Mouse (Mus musculus) testis, postnatal 14 days (tissue): ENCODE measurements around the gene Cct3.
"Not testable (repeated sequence)": the region's sequence is repeated elsewhere in the genome, so short reads cannot be mapped to it uniquely, and the experiment has no call there.

Experiments used
- DNase-seq: peaks from one replicate; pipeline ENCODE4 v3.0.0; 2021; ENCODE audit warnings: low spot score

The Cct3 gene

DNA sequence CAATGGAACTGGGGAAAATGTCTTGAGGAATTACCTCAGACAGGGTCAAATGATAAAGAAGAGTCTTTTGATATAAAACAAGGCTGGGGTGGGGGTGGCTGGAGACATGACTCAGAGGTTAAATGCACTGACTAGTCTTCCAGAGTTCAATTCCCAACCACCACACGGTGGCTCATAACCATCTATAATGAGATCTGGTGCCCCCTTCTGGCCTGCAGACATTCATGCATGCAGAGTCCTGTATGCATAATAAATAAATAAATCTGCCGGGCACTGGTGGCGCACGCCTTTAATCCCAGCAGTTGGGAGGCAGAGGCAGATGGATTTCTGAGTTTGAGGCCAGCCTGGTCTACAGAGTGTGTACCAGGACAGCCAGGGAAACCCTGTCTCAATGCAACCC, 4.9 kb upstream of the Cct3 start:
- DNase-seq = no peak

DNA sequence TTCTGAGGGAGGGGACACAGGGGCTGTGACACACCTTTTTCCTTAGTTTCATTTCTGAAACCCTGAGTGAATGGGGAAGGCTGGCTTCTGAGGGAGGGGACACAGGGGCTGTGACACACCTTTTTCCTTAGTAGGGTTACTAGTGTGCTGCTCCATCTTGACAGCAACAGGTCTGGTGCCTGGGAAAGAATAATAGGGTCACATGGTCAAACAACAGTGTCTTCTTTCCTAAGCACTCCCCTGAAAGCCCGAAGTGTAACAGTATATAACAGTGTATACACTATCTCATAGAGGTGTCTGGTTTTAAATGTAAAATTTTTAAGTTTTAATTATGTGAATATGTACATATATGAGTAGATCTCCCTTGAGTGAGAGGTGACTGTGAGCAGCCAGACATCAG, 1.6 kb upstream of the Cct3 start:
- not testable (repeated sequence) for DNase-seq

DNA sequence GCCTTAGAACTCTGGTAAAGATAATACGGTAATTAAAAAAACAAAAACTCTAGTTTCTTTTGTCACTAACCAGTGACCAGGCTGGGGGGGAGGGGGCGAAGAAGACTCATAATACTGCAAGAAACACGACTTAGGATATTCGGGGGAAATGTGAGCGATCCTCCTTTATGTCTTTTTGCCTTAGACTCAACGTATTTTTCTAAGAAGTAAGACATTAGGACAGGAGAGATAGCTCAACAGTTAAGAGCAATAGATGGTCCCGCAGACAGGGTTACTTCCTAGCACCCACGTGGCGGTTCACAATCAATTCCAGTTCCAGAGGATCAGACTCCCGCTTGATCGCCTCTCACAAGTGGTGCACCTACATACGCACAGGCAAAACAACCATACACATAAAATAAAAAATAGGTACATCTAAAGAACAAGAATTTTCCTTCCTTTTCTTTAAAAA, 781 bp upstream of the Cct3 start:
- DNase-seq = no peak

DNA sequence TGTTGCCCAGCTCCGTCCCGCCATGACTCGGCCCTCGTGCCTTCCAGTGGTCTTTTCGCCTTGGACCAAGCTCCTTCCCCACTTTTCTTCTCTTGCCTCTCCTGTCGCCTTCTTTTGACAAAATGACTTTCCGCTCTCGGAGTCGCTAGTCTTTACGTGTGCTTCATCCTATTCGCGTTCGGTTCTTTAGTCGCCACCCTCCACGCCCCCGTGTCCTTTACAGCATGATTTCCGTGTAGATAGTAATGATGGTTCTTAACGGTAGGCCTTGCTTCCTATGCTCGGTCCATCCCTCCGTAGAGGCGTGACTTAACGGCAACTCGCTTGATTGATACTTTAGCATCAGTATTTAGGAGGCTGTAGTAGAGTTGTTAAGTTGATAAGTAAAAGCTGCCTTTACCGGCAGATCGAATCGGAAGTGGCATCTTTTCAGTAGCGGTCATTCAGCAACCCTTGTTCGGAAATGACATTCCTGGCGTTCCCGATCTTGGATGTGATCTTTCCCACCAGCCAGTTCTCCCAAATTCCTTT, 470 bp downstream of the Cct3 start:
- no peak for DNase-seq

DNA sequence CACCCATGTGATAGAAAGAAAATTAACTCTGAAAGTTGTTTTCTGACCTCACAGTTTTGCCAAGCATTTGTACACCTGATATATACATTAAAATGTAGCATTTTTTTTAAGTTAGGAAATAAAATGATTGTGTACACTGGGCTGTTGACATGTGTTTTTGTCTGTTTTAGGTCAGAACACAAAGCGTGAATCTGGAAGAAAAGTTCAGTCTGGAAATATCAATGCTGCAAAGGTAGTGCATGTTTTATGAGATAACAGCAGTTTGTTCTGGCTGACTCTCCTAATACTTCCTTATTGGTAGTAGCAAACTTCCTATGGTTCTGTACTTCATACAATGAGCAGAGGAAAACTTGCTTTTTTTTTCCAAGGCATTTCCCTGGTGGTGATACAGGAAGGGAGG, 2.3 kb downstream of the Cct3 start:
- DNase-seq = no peak

DNA sequence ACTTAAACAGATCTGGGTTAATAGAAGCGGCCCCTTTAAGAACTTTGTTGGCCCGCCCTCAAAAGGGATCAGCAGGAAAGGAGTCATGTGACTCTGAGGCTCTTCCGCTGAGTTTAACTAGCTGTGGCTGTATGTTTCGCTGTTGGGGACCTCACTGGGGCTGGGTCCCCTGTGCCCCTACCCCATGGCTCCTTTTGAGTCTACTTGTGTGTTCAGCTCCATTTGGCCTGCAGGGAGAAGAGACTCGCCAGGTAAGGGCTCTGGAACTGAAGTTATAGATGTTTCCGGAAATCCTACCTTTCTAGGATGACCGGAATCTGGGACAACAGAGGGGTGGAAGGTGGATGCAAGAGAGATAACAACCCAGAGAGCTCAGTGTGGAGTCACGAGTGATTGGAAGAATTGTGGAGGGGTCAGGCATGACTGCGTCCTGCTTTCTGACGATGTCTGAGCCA, 28.1 kb downstream of the Cct3 start, which contains the start of gene Glmp:
TSS of gene Glmp (plus strand) at position 73 of the 455 bp plus-strand sequence.
- DNase-seq = peak; percentile 17

DNA sequence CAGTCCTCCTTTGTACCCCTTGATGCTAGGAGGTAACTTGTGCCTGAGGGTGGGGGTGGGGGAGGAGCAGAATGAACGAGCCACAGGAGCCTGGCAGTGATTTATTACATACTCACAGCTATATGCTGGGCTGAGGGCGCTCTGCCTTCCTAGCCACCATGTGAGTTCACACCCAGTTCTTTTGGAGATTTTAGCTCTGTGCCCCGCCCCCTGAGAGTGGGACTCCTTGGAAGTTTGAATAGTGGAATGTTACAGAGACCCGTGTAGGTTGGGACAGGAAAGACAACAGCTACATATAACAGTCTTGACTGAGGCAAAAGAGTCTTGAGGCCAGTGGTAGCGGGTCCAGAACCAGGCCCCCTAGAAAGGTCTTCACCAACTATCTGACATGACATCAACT, 32.0 kb downstream of the Cct3 start:
- no peak for DNase-seq

DNA sequence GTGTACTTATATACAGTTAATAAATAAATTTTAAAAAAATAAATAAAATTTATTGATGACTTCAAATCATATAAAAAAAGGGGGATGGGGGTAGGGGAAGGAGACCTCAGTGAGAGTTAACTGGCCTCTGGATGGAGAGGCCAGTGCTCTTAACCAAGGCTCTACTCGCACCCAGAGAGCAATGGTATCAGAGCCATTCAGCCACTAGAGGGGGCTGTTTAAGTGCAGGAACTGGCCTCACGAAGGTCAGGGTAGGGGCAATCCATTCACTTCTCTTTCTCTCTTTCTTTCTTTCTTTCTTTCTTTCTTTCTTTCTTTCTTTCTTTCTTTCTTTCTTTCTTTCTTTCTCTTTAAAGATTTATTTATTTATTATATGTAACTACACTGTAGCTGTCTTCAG, 34.4 kb downstream of the Cct3 start:
- no peak for DNase-seq

DNA sequence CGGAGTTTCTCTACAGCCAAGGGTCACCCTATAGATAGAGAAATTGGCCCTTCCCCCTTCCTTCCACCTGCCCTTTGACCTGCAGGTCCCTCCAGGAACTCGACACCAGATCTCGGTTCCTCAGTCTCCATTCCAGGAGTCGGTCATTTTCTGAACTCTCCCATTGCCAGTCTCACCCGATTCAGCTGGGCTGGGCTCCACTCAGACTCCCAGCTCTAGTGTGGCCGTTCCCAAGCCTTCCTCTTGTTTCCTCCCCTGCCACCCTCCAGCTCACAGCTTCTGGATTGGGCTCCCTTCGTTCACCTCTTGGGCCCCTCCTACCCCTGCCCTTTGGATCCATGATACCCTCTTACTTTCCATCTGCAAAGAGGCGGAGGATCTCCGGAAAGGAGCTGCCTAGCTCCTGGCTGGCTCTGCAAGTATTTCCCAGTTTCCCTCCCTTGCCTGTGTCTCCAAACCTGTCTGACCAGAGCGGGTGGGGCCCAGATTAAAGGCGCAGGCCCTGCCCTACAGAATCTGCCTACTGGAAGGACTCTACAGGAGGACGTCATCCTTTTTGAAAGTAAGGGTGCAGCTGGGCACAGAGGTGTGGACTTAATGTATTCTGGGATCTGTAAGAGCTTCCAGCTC, 37.2 kb downstream of the Cct3 start:
- no peak for DNase-seq

DNA sequence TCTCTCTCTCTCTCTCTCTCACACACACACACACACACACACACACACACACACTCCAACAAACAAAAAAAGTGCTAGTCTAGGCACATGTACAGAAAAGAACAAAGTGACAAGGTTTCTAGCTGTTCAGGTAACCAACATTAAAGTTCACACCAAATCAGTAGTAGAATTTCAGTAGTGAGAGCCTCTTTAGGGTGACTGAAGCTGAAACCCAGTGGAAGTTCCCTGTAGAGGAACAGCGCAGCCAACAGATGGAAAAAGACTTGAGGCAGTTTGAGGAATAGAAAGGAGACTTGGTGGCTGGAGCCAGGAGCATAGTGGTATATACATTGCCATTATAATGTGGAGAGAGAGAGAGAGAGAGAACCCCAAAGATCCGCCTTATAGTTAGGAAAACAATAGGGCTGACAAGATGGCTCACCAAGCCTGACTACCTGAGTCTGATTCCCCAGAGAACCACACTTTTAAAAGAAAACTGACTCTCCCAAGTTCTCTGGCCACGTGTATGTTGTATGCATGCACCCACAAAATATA, 38.1 kb downstream of the Cct3 start:
- no peak for DNase-seq

DNA sequence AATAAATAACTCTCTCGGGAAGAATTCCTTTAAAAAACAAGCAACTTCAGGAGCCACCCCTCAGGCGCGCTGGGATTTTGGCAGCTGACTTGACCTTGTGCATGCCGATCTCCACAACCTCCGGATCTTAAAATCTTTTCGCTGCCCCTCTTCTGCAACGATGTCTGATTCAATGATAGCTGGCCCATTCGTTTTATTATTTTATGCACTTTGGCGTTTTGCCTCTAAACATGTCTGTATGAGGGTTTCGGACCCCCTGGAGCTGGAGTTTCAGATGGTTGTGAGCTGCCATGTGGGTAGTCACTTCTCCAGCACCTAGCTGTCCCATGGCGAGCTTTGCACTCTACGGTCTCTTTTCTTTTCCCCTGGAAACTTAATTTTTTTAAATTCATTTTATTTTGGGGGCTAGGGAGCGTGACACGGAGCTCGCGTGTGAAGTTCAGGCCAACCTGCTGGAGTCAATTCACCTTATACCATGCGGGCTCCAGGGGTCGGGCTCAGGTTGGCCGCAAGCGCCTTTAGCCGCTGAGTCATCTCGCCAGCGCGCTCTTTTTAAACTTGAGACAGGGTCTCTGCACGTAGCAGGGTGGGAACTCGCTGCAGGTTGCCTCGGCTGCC, 38.6 kb downstream of the Cct3 start:
- no peak for DNase-seq

DNA sequence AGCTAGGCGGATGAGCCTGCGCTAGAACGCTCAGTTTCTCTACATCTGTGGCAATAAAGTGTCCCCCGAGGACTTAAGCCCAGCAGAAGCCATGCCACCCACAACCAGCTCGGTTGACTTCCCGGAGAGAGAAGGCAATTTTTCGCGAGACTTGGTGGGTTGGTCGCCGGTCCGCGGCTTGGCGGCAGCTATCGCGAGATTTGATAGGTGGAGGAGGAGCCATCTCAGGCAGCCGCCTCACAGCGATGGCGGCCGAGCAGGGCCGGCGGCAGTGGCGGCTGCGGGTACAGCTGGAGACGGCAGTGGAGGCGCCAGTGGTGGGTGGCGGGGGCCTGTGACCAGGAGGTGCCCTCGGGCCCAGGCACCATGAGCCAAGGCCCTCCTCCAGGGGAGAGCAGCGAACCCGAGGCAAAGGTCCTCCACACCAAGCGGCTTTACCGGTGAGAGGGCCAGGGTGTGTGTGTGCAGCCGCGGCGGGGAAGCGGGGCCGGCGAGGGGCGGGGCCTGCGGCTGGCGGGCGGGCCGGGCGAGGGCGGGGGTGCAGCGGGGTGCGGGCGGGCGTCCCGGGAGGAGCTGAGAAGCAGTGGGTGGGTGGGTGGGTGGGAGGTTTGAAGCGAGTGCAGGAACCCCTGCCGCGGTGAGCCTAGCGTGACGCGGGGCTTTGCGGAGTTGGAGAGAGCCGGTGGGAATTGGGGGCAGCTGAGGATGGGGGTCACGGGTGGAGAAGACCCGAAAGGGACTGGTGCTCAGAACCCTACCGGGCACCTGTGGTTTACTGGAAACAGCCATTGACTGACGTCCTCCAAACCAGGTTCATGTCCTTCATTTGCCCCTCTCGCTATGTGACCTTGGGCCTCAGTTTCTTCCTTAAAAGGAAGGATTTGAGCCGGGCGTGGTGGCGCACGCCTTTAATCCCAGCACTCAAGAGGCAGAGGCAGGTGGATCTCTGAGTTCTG, 39.4 kb downstream of the Cct3 start, which contains the start of the genes Tmem79 and Smg5:
TSS of gene Tmem79 (minus strand) at position 91 of the 956 bp plus-strand sequence.
TSS of gene Smg5 (plus strand) at position 203 of the 956 bp plus-strand sequence.
- peak; percentile 96 for DNase-seq

DNA sequence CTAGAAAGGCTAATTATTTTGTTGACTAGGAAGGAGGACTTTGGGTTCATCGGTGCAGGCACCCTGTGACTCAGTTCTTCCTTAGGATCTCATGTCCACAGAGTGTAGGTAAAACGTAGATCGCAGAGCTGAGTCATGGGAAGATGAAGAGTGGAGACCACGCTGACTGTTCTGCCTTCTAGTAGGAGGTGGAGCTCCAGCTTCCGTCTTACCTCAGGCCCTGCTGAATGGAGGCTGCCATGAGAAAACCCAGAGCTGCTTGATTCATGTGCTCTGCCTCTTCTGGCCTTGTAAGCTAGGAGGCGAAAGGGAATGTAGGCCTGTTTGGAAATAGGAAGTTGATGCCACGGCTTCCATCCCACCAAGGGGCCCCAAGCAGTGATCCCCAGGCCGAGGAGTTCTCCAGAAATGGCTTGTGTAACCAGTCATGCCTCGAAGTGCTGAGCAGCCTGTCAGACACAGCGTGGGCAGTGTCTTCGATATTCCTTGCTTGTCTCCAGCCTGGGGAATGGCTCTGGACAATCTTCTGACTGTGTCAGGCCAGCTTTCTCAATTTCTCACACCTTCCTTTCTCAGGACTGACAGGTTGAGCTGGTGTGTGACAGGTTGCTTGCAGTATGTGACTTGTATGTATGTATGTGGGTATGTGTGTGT, 40.6 kb downstream of the Cct3 start:
- no peak for DNase-seq

DNA sequence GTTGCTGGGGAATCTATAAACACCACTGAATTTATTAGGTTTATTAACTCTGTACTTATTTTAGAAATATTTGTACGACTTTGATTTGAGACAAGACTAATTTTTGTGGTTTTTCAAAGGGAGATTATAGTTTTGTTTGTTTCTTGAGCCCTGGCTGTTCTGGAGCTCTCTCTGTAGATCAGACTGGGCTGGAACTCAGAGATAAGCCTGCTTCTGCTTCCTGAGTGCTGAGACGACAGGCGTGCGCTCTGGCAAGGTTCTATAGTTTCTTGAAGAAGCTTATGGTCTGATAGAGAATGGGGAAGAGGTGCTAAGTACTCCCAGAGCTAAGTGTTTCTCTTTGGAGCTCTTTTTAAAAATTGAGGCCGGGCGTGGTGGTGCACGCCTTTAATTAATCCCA, 41.4 kb downstream of the Cct3 start:
- DNase-seq = no peak

DNA sequence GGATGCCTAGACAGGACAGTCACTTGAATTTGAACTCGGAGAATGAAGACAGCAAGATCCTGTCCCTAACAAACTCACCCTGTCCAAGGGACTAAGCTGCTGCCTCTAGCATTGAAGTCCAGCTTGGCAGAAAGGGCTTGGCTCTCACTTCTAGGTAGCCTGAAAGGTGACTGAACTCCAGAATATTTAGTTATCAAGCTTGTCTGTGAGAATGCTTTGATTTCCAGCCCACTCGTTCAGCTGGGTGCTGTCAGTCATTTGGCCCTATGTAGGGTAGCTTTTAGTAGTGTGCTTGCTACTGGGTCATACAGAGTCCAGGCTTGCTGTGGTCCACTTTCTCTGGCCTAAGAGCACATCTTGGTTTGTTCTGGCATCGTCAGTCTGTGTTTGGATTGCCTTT, 42.1 kb downstream of the Cct3 start:
- DNase-seq = no peak

DNA sequence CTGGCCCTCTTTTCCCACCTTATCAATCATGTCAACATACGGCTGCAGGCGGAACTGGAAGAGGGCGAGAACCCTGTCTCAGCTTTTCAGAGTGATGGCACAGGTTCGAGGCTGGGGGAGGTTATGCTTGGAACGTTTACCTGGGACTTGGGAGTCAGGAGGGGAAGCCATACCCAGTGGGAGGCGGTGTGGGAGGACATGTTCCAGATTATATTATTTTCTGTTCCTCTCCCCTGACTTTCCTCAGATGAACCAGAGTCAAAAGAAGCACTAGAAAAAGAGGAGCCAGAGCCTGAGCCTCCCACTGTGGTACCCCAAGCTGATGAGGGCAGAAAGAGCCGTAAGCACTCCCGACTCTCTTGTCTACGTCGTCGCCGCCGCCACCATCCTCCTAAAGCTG, 53.8 kb downstream of the Cct3 start:
- DNase-seq = no peak

DNA sequence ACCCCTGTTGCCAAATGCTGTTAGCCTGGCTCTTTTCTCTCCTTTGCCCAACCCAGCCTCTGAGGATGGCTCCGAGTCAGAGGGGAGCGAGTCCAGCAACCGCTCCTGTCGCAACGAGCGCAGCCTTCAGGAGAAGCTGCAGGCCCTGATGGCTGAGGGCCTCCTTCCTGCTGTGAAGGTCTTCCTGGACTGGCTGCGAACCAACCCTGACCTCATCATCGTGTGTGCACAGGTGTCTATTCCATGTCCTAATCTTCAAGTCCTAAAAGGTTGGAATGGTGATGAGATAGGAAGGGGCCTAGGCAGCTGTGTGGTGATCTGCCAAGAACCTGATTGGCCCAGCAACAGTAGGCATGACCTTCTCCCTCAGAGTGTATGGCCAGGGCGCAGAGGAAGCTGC, 56.0 kb downstream of the Cct3 start:
- no peak for DNase-seq

DNA sequence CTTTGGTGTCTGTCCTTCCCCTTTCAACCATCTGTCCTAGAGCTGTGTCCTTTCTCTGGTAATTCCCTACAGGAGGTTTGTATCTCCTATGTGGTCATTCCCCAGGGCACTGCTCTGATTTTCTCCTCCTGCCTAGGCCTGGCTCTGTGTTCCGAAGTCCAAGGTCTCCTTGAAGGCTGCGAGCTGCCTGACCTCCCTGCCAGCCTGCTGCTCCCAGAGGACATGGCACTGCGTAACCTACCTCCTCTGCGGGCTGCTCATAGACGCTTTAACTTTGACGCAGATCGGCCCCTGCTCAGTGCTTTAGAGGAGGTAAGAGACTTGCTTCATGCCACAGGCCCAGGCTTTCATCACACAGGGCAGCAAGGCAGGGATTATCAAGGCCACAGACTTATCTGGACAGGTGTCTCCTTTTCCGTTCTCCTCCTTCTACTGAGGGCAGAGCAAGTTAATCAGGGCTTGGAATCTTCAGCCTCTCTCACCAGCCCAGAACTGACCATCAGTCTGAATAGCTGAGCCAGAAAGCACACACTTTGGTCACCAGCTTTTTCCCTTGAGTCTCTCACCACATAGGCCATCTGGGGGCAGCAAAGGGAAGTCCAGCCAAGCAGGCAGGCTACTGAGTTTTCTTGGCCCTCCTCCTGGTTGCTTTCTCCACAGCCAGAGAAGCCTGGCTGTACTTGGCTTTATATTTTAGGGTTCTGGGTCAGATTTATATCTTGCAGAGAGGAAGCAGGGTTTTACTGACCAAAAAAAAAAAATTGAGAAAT, 57.7 kb downstream of the Cct3 start:
- no peak for DNase-seq

DNA sequence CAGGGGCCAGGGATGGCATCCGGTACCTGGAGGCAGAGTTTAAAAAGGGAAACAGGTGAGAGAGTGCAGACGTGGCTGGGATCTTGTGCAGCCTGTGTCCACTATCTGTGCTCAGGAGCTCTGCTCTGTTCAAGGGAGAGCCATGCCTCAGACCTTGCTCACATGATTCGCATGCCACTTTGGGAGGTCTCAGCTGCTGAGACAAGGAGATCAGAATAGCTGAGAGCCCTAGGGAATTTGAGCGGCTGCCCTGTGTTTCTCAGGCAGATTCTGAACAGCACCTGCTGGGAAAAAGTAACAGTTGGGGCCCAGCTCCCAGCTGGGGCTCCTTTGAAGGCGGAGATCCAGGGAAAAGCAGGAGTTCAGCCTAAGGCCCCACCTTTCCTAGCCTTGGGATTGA, 62.7 kb downstream of the Cct3 start:
- no peak for DNase-seq

DNA sequence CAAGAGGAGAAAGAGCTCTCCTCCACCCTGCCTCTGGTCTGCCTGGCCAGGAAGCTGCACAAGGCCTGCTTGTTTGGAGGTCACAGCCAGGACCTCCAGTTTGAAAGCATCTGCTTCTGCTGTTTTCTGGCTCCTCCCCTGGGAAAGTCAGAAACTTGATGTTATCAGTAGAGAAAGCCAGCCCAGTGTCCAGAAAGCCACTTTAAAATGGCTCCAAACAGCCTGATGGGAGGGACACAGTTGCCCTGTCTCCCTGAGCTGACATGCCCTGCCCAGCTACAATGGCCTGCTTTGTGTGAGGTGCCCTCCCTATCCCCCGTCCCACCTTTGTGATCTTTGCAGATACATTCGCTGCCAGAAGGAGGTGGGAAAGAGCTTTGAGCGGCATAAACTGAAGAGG, 63.1 kb downstream of the Cct3 start:
- DNase-seq = no peak

DNA sequence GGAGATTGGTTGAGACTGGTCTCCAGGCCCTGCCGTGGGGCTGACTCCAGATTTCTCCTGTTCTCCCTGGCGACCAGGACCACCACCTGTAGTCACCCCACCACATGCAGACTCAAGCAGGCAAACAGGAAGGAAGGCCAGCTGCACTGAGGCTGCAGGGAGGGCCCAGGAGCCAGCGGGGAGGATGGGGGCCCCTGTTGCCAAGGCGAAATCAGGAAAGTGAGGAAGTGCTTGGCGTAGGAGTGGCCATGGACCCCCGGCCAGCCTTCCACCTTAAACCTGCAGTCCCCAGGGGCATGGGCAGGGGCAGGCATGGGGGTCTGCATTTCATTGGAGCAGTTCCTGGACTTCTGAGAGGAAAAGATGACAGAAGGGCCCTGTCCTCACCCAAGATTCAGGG, 64.2 kb downstream of the Cct3 start:
- DNase-seq = no peak
